Mouse (Mus musculus) cerebral cortex, adult 2 months (tissue): ENCODE measurements around the gene Aldh1a1.

ENCODE experiments used
- WGBS: fragments of 180-500 bp; shearing (Covaris S2); methylation state at CpG from one replicate; pipeline ENCODE4 v1.1.7; 2018; 5-methylcytosine and 5-hydroxymethylcytosine counted together

Gene Aldh1a1

DNA sequence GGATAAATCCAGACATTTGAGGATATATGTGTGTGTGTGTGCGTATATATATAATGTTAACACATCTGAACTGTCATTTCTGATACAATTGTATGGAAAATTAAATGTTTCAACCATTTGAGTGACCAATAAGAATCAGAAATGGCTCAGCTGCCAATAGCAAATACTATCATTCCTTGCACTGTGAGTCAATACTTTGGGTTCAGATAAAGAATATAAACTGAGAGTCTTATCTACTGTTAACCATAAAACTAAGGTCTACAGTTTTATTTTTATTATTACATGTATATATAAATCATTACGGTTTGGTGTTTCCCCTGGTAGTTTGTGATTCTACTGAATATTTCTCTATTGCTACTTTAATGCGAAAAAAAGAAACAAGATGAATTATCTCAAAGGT is 65.6 kb downstream of the Aldh1a1 start:
- WGBS: 91% methylated on average over 3 of the region's 3 CpGs

DNA sequence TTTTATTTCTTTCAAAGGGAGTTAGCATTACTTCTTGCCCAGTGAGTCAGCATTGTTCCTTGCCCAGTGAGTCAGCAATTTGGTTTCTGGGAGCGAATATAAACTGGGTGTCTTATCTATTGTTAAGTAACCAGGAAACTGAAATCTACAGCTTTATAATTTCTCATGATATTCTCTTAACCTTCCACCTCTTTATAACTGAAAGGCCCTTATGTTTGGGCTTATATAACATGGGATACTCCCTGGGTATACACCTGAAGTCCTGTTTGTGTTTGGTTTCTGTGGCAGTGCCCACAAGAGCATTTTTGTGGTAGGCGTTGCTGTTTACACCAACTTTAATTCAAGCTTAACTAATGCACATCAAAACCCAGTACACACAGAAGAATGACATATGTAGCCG is 66.4 kb downstream of the Aldh1a1 start:
- WGBS: 74% methylated on average over 3 of the region's 3 CpGs

DNA sequence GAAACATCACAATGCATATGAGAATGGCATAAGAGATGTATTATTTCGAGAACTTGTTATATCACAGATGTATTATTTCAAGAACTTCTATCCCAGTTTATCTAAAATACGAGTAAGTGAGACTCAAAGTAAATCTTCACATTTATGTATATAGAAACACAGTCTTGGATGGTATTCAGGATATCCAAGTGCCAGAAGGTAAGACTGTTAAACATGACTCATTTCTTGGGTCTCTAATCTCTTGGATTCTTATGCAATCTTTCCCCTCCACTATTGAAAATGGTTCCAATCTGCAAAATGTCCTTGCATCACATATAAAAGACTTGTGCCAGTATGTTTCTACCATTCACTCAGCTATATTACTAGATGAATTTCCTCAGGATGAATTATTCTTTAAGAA is 67.4 kb downstream of the Aldh1a1 start:
- 52% methylated on average over 2 of the region's 2 CpGs for WGBS

DNA sequence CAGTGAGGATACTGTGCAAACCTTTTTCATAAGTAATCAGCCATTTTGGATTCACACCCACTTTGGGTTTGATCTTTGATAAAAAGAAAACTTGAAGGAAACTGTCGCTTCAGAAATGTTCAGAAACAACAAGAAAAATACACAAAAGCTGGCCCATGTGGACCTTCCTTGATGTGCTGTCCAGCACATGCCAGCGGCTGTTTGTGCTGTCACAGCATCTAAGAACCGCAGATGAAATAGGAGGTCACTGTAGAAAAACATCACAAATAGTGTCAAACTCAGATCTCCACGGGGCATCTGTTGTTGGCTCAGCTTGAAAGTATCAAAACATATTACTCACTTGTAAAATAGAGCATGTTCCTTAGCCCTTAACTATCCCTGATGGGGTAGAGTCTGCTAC is 73.8 kb downstream of the Aldh1a1 start:
- WGBS: 80% methylated on average over 4 of the region's 4 CpGs

DNA sequence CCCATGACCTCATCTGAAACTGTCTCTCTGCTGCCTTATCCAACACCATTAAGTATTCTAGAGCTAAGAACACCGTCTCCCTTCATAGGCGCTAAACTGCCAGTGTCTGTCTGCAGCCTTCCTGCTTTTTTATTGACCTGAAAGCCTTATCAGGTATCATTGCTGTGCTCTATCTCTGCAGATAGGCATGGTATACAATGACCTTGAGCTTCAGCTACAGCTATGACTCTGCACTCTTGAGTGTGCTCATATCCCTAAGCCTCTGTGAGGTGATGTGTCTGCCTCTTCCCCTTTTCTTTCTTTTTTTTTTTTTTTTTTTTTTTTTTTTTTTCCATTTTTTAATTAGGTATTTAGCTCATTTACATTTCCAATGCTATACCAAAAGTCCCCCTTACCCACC is 74.5 kb downstream of the Aldh1a1 start:
- WGBS: 92% methylated on average over 2 of the region's 2 CpGs

DNA sequence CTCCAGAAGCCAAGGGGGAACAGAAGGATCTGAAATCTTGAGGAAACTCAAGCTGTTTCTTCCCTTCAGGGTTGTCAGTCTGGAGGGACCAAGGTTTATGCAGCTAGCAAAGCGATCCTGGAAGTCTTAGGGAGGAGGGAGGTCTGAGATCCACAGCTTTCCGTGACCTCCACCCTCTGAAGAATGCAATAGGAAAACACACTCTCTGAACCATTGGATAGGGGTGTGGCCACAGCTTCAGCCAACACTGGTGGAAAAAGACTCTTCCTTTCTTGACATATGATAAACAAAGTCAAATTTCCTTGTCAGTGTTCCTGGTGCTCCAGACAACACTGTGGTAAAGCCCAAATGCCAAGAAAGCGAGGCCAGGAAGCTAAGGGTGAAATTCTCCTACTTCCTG is 84.5 kb downstream of the Aldh1a1 start:
- WGBS: 78% methylated on average over 3 of the region's 3 CpGs

DNA sequence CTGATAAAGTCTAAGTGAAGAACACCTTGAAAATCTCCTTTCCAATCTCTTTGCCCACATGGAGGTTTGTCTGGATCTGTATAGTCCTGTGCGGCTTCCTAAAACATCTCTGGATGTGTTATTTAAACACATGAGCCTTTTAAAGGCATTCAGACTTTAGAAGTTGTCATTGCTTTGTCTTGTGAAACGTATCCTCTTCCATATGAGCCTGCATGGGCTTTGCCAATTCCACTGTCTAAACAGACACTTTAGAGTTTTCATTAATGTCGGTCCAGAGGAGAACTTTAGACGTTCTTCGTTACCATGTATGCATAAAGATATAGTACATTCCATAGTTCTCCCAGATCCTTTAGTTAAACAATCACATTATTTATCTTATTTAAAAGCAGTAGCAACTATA is 84.9 kb downstream of the Aldh1a1 start:
- WGBS: 81% methylated on average over 5 of the region's 5 CpGs

DNA sequence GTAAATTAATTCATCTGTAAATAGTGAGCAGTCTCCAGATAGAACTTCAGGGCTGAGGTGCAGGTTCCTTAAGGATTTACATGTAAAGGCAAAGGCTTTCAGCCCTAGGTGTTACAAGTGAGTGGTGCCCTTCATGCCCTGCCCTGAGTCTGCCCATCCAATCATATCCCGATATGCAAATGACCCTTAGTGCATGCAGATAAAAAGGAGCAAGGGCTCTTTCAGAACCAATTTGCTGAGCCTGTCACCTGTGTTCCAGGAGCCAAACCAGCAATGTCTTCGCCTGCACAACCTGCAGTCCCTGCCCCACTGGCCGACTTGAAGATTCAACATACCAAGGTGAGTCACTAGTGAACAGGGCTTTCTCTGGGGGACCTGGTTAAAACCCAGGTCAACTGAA is 109.2 kb downstream of the Aldh1a1 start:
- WGBS: 80% methylated on average over 3 of the region's 3 CpGs

DNA sequence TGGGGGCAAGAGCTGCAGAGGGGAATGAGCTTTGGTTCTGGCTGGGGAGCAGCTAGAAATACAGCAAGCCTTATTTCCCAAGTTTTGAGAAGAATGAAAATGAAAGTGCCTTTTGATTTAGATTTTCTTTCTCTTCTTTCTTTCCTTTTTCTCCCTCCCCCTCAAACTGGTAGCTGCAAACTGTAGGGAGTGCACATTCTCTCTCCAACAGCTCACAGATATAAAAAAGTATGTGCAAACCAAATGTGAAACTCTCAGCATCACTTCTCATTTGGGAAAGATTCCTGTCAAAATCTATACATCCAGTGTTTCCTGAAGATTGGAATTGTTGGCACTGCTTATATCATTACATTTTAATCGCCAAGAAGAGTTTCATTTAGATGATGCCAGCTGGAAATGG is 110.7 kb downstream of the Aldh1a1 start:
- WGBS: 48% methylated on average over 1 of the region's 1 CpGs

DNA sequence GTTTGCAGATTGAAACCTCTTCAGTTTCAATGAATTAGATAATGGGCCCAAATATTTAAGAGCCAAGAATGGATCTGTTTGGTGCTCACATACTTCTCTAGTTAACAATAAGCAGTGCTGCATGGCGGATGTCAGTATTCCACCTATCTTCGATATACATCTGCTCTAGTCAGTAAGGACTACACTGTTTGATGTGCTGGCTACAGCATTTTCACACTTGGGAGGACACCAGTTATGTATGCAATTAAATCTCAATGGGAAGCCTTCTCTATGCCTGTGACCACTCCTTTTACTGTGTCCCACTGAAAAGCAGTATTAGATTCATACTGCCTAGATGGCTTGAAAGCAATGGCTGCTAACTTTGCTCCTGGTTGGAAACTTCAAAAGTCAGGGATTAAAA is 111.4 kb downstream of the Aldh1a1 start:
- WGBS: 86% methylated on average over 2 of the region's 2 CpGs

DNA sequence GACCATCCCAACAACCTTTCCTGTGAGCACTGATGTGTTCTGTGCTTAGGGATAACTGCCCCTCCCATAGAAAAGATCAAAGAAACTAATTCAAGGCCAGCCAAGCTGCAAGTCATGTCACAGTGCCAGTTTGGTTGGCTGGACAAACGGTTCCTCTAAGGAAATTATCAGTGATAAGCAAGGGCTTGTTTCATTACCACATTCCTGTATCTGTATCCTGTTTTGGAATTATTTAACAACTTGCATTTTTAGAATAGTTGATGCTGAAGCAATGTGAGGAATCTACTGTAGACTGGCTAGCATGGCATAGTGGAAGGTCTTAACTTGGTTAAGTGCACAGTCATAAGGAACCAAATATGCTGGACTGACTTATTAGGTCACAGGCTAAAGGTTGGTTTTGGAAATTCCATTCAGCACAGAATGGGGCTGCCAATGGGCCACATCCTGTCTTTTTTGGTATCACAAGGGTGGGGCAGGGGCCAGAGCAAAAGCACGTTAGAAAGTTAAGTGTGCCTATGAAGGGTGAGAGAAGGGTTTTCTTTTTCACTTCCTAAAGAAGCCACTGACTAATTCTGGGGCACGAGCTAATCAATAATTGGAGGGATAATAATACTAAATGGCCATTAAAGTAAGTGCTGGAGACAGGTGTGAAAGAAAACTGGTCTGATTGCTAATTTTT is 121.9 kb downstream of the Aldh1a1 start:
- WGBS: 73% methylated on average over 3 of the region's 3 CpGs

DNA sequence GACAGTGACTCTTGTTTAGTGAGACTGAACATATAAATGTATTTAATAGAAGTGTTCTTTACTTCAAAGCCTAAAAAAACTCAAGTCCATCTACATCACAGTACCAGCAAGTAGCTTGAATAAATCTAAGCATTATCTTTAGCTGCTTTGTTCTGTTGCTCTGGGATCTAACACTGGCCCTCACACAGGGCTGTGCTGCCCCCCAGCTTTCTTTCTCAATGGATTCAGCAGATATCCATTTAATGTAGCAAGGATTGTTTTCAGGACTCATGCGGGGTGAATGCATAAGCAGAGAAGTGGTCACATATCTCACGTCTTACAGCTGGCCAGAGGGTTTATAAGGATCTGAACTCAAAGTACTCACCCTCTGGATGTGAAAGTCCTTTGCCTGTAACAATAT is 129.9 kb downstream of the Aldh1a1 start:
- WGBS: 64% methylated on average over 2 of the region's 2 CpGs

DNA sequence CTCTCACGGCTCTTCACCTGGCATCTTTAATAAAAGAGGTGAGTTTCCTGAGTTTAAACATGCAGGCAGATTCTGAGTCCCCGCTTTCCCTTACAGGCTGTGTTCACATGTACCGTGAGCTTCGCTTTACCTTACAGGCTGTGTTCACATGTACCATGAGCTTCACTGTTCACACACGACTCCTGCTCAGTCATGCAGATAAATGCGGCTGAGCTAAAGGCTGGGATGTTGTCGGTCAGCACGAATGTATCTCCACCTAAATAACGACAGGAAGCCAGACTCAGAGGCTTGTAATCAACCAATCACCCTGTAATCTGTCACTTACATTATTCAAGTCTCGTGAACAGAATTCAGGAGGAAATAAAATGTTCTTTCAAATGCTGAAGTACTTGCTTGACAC is 130.9 kb downstream of the Aldh1a1 start:
- WGBS: 81% methylated on average over 10 of the region's 10 CpGs

DNA sequence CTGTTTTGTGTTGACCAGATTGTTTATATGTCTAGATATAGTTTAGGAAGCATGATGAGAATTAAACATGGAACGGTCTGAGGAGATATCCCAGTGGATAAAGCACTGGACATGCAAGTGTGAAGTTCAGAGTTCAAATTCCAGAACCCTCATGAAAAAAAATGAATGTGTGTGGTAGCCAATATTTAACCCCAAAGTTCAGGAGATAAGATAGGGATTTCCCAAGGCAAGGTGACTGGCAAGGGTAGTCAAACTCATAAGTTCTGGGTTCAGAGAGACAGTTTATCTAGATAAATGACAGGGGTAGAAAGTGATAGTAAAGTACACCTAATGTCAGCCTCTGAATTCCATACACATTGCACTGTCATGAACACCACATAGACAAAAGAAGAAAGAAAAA is 138.5 kb downstream of the Aldh1a1 start:
- 89% methylated on average over 1 of the region's 1 CpGs for WGBS

DNA sequence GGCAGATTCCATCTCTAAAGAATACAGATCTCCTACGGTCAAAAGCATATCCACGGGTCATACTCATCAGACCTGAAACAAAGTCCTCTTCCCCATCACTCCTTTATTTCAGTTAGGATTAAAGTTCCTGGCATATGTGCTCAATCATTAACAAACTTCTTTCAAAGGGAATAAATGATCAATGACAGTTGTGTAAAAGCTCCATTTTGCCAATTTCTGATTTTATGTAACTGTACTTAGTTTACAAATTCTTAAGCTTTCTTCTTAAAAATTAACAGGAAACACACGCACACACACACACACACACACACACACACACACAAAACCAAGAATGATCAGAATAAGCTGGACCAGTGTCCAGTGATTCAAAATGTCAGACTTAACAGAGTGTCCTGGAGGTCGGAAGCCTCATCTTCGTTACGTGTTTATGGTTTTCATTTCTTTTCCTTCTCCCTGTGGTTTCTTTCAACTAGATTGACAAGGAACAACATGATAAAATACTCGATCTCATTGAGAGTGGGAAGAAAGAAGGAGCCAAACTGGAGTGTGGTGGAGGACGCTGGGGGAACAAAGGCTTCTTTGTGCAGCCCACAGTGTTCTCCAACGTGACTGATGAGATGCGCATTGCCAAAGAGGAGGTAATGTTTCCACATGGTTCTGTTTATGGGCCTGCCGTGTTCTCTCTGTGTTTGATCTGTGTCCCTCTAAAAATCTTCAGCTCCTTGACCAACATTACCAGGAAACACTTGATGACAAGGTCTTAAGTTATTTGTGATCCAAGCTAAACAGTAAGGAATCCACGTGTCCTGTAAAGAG is 141.6 kb downstream of the Aldh1a1 start:
- 58% methylated on average over 12 of the region's 12 CpGs for WGBS

DNA sequence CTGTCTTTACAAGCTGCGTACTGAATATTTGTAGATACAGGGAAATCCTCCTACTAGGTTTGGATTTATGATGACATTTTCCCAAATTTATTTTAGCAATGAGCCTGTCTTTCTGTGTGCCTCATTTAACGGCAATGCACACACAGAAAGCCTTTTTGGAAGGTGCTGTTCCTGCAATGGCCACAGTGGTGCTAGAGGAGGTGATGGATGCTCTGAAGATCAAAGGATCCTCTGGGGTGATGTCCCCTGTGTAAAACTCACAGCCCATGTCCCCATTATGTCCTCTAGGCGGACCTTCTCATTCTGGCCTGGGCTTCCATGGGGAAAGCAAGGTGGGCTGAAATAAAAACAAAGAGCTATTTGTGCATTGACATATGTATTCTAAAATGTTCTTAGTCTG is 151.8 kb downstream of the Aldh1a1 start:
- 68% methylated on average over 3 of the region's 3 CpGs for WGBS

DNA sequence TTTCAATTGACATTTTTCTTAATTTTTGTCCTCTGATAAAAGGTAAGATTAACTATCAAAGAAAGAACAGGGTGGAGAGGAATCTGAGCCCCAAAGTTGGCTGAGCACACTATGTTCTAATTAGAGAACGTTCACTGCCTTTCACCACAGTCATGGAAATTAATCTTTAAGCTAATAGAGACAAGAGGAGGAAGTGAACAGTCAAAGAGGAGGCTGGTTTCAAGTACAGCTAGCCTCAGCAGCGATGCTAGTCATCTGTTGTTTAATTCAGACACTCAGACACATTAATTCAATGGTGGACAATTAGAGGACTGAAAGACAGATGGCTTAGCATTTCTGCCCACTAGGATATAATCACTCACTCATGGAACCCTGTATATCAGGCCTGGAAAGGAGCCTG is 157.5 kb downstream of the Aldh1a1 start:
- 41% methylated on average over 2 of the region's 2 CpGs for WGBS

DNA sequence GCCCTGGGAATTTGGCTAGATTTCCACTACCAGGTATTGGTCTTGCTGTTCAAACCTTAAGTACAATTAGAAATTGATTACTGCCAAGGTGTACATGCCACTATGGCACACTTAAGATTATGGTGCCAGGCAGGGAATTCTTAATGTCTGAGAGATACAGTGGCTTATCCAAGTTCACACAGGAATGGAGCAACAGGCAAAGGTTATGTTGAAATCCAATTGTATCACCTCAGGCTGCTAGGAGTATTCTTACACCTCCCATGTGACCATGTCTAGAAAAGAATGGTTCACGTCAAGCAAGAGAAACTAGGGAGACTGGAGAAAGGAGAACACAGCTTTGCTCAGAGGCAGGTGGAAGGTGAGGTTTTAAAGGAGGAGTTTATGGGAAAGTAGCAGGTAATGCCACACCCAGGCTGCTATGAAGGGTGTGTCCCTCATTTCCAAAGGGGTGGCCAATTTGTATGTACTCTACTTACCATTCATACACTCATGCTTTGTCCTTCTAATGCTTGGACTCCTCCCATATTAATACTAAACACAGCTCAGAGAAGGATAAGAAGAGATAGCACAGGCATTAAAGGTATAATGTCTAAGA is 160.7 kb downstream of the Aldh1a1 start:
- WGBS: 87% methylated on average over 1 of the region's 1 CpGs

DNA sequence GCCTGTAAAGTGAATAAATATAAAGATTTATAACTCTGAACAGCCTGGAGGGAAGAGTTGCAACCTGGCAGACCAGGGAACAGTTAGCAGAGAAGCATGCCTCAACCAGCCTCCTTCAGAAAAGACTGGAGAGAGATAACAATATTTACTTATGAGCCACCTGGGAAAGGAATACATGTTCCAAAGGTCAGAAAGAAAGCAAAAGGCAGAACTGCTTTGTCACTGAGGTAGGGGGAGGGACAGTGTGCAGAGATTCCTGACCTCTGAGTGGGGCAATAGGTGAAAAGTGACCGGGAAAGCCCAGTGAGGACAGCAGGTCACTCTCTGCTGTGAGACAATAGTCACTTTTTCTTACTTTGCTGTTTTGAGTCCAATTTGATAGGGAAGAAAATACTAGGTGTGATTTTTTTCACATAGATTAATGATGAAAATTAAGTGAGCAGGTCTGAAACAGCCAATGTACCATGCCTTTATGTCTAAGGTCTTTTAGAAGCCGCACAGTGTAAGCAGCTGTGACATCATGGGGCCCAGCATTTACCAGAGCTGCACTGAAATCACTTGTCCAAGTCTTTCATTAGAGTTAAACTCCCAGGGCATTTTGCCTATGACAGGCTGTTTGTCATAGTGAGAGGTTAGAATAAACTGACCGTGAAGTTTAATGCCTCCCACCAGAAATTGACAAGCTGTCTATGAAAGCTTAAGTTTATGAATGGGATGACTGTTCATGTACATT is 161.8 kb downstream of the Aldh1a1 start:
- WGBS: 87% methylated on average over 3 of the region's 3 CpGs

DNA sequence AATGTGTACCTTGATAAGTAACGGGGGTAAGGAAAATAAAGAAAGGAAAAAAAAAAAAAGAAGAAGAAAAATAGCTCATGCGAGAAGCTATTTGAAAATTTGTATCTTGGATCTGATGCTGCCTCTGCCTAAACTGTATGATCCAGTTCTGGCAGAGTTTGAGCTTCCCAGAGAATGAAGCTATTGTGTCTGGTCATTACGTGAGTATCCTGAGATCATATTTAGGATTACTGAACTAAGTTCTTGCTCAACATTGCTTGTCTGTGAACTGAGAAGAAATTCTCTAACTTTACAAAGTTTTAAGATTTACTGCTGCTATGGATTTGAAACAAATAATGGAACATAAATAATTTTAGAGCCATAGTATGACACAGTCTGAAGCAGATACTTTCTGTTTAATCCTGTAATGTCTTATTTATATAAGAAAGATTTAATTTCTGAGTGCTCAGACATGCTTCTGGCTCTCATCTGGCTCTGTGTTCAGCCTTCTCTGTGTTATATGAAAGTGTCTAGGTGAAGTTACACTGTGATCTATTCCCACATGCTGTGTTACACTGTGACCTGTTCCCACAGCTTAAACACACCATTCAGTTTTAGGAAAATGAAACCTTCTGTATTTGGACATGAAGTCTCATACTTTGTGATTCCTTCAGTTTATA is 185.3 kb downstream of the Aldh1a1 start:
- 79% methylated on average over 3 of the region's 3 CpGs for WGBS
